ENCODE assay signal across 9 mouse cellular contexts in the genomic region with DNA sequence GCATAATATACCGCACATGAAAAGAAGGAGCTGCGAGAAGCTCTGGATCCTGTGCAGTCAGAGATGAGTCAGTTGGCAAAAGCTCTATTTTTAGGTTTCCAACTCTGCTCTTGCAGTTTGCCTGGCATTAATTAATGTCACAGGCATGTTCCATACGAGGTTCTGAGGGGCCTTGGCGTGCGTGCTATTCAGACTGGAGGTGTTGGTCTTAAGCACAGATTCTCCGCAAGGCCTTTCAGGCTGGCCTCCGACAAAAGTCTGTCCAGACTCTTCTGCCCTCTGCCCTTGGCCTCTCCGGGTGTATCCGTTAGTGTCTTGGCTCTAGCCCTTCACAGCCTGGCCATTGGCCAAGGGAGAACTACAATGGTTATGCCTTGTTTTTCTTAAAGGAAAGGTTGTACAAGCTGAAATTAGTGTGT. TPM values are rescaled to one million over a fixed set of nuclear protein-coding genes. Genes with fewer than 3 reads are reported as not detected.
DNase-seq lines count a peak whose midpoint lies in the region; ATAC-seq lines count a peak whose summit lies in the region.
"Had no signal": no experiment of that assay in that cellular context is flagged by ENCODE, and none has a peak within 500 bp of the region (broad histone marks: within the 10 kb centered on the region; RNA-seq: fewer than 3 reads in every experiment).

No protein-coding gene starts in this region.

- no peak overlapping the region for H3K4me2 ChIP-seq in forebrain, embryonic 14.5 days (ENCODE audit: low read length)
- no peak overlapping the region for H3K4me2 ChIP-seq in heart, embryonic 14.5 days (ENCODE audit: low read length)

- ATAC-seq in forebrain, embryonic 14.5 days, result no peak
- no peak; the same call in 1 of the 2 replicates for ATAC-seq in heart, embryonic 14.5 days (ENCODE audit: insufficient number of reproducible peaks, insufficient read depth, low FRiP score, low read depth)
- ATAC-seq in megakaryocyte, adult 5-6 weeks (ENCODE audit: poor library complexity, severe bottlenecking), result no peak

- H3K36me3 ChIP-seq in forebrain, embryonic 14.5 days (ENCODE audit: control insufficient read depth, insufficient read depth, low read length), result no peaks in the 10 kb centered on the region
- H3K36me3 ChIP-seq in forebrain, embryonic 10.5 days (replicated peaks), result no peaks in the 10 kb centered on the region
- H3K36me3 ChIP-seq in heart, embryonic 14.5 days (ENCODE audit: control insufficient read depth, insufficient read depth, low read length), result no peaks in the 10 kb centered on the region

- no peak overlapping the region for H3K9ac ChIP-seq in forebrain, embryonic 14.5 days (ENCODE audit: low read length)
- H3K9ac ChIP-seq in heart, embryonic 14.5 days (ENCODE audit: low read length), result no peak overlapping the region

- peak; percentile 15 for DNase-seq in forebrain, embryonic 14.5 days (ENCODE audit: low spot score)
- no peak for DNase-seq in forebrain, embryonic 10.5 days (ENCODE audit: extremely low spot score, low spot score)
- peak; percentile 89 for DNase-seq in adrenal gland, postnatal 14 days
- peak; percentile 55 to 56 for DNase-seq in layer of hippocampus, adult 8-10 months (ENCODE audit: low spot score in 2 of 2)
- DNase-seq in right cerebral cortex, postnatal 4 days, result peak; percentile 22
- no peak for DNase-seq in retina, embryonic 14.5 days (ENCODE audit: low spot score)

- no peak overlapping the region for H3K27ac ChIP-seq in forebrain, embryonic 14.5 days (ENCODE audit: low read depth, low read length)
- H3K27ac ChIP-seq in forebrain, embryonic 10.5 days, result no peak overlapping the region
- H3K27ac ChIP-seq in heart, embryonic 14.5 days (replicated peaks in 1 of 2; ENCODE audit: control insufficient read depth in 1 of 2, insufficient read depth in 1 of 2, low read depth in 2 of 2, low read length in 2 of 2), result peak overlapping the region; percentile 58 to 73
- H3K27ac ChIP-seq: macrophage had no signal

- H3K4me1 ChIP-seq in forebrain, embryonic 14.5 days (ENCODE audit: control insufficient read depth, insufficient read depth, low read length), result no peaks in the 10 kb centered on the region; the same call in 1 of the 2 replicates
- H3K4me1 ChIP-seq in forebrain, embryonic 10.5 days, result peaks cover 18% of the 10 kb centered on the region
- peaks cover 16 to 17% of the 10 kb centered on the region in 2 experiments for H3K4me1 ChIP-seq in heart, embryonic 14.5 days (ENCODE audit: control insufficient read depth in 2 of 2, insufficient read depth in 2 of 2, low read length in 2 of 2)

- H3K27me3 ChIP-seq in forebrain, embryonic 14.5 days (replicated peaks; ENCODE audit: control insufficient read depth, insufficient read depth, low read length), result no peaks in the 10 kb centered on the region
- no peaks in the 10 kb centered on the region for H3K27me3 ChIP-seq in forebrain, embryonic 10.5 days (ENCODE audit: poor library complexity, severe bottlenecking)
- no peaks in the 10 kb centered on the region for H3K27me3 ChIP-seq in heart, embryonic 14.5 days (ENCODE audit: control insufficient read depth, insufficient read depth, low read length)

- H3K4me3 ChIP-seq in forebrain, embryonic 14.5 days (ENCODE audit: low read depth, low read length), result no peak overlapping the region
- H3K4me3 ChIP-seq in forebrain, embryonic 10.5 days, result no peak overlapping the region
- H3K4me3 ChIP-seq in heart, embryonic 14.5 days (ENCODE audit: control insufficient read depth in 1 of 2, insufficient read depth in 1 of 2, low read depth in 1 of 2, low read length in 2 of 2), result no peak overlapping the region

- WGBS in forebrain, embryonic 14.5 days, result 81% methylated on average over 9 of the region's 9 CpGs
- 87% methylated on average over 9 of the region's 9 CpGs for WGBS in forebrain, embryonic 10.5 days
- 40% methylated on average over 9 of the region's 9 CpGs for WGBS in heart, embryonic 14.5 days

- no peaks in the 10 kb centered on the region for H3K9me3 ChIP-seq in forebrain, embryonic 14.5 days (replicated peaks; ENCODE audit: control insufficient read depth, low read length)
- H3K9me3 ChIP-seq in forebrain, embryonic 10.5 days, result no peaks in the 10 kb centered on the region
- H3K9me3 ChIP-seq in heart, embryonic 14.5 days (ENCODE audit: control insufficient read depth, low read length), result no peaks in the 10 kb centered on the region

RNA-seq across cellular contexts. Expression of a gene that starts 43.5 kb away (rescaled TPM):
- not detected in 2 replicates for polyA plus RNA-seq in forebrain, embryonic 14.5 days (2014; fragmentation: Nextera tagmentation; extraction: Ambion mirVana)
- polyA plus RNA-seq in forebrain, embryonic 10.5 days (2016; fragmentation: Nextera tagmentation; extraction: Ambion mirVana), result 0.01 TPM in 1 of 2 replicates, not detected in the other
- total RNA-seq in adrenal gland, postnatal 14 days (2021), result 0.19 and 2.0 TPM in 2 replicates
- polyA plus RNA-seq in heart, embryonic 14.5 days (2014; fragmentation: Nextera tagmentation; extraction: Ambion mirVana), result 0.01 TPM in 1 of 2 replicates, not detected in the other
- 10 to 100 TPM; 17.9 to 27.5 (median 22.9) TPM for total RNA-seq in layer of hippocampus, adult 8-10 months (2022)
- 2.5 and 3.1 TPM in 2 replicates for total RNA-seq in megakaryocyte, adult 5-6 weeks (2015)
- total RNA-seq in megakaryocyte, adult 5-6 weeks (2017), result 1.6 and 2.8 TPM in 2 replicates

Comparison
In these comparisons a context has a peak if more than half of its experiments do, and no peak if none do; other contexts are left out.
1. DNase-seq: peak in forebrain, embryonic 14.5 days (single experiment), adrenal gland, postnatal 14 days (single experiment), layer of hippocampus, adult 8-10 months (2 of 2) and right cerebral cortex, postnatal 4 days (single experiment); none in forebrain, embryonic 10.5 days (single experiment) and retina, embryonic 14.5 days (single experiment).
2. H3K27ac ChIP-seq: peak in heart, embryonic 14.5 days (2 of 2); none in forebrain, embryonic 14.5 days (single experiment) and forebrain, embryonic 10.5 days (single experiment).